In genomic region chr6:83108762-83109668, GRCm38 (mm10) we compare ENCODE assay signal across 8 mouse cellular contexts. TPM values are rescaled to one million over a fixed set of nuclear protein-coding genes. Genes with fewer than 3 reads are reported as not detected.
A peak's percentile ranks its signal among the peaks of the same experiment; 100 is the strongest.
DNase-seq lines count a peak whose midpoint lies in the region; ATAC-seq and TF ChIP-seq lines count a peak whose summit lies in the region.

Gene Mrpl53, plus strand, starts transcription at chr6:83109040.

- peak within 1 kb of the TSS; percentile 85 for H3K4me2 ChIP-seq in forebrain, embryonic 11.5 days (ENCODE audit: low read depth, low read length, severe bottlenecking)
- H3K4me2 ChIP-seq in heart, embryonic 15.5 days: peak within 1 kb of the TSS; percentile 84
- H3K4me2 ChIP-seq in liver, embryonic 14.5 days (ENCODE audit: low read depth): peak within 1 kb of the TSS; percentile 97
- peak within 1 kb of the TSS; percentile 87 for H3K4me2 ChIP-seq in stomach, embryonic 14.5 days (replicated peaks; ENCODE audit: low read depth, low read length)

- H3K36me3 ChIP-seq in C2C12 (ENCODE audit: control insufficient read depth, insufficient read depth): peaks cover 20% of the 10 kb centered on the region
- no peaks in the 10 kb centered on the region for H3K36me3 ChIP-seq in forebrain, embryonic 11.5 days (ENCODE audit: control insufficient read depth, insufficient read depth, low read length)
- peaks cover 14% of the 10 kb centered on the region; the same call in 1 of the 2 replicates for H3K36me3 ChIP-seq in heart, embryonic 15.5 days
- peaks cover 3% of the 10 kb centered on the region; the same call in 1 of the 2 replicates for H3K36me3 ChIP-seq in liver, embryonic 14.5 days (replicated peaks; ENCODE audit: control insufficient read depth, insufficient read depth, low read depth)
- peaks cover 4% of the 10 kb centered on the region; the same call in 1 of the 2 replicates for H3K36me3 ChIP-seq in stomach, embryonic 14.5 days (ENCODE audit: control insufficient read depth, insufficient read depth, low read length)

- H3K4me3 ChIP-seq in C2C12 (ENCODE audit: insufficient read depth, poor library complexity, severe bottlenecking): peak within 1 kb of the TSS; percentile 92
- H3K4me3 ChIP-seq in forebrain, embryonic 11.5 days (ENCODE audit: low read depth, low read length): peak within 1 kb of the TSS; percentile 76
- peak within 1 kb of the TSS; percentile 83 for H3K4me3 ChIP-seq in heart, embryonic 15.5 days
- H3K4me3 ChIP-seq in liver, embryonic 14.5 days (ENCODE audit: insufficient read depth in 1 of 2, low read depth in 2 of 2, low read length in 2 of 2): peak within 1 kb of the TSS; percentile 79 to 99
- H3K4me3 ChIP-seq in stomach, embryonic 14.5 days (ENCODE audit: low read depth, low read length): peak within 1 kb of the TSS; percentile 96

- DNase-seq in brain, adult 2 months (ENCODE audit: low read depth, low spot score): peak; percentile 90
- peak; percentile 87 for DNase-seq in forebrain, embryonic 11.5 days (ENCODE audit: low spot score)
- peak; percentile 87 for DNase-seq in kidney, postnatal 14 days
- DNase-seq in liver, embryonic 14.5 days (ENCODE audit: low read depth in 3 of 3, low spot score in 3 of 3): peak in 2 of 3 experiments; percentile 49 to 59
- DNase-seq in neural tube, embryonic 10.5 days (ENCODE audit: extremely low spot score, low spot score): peak; percentile 86

- ATAC-seq in forebrain, embryonic 11.5 days (replicated peaks; ENCODE audit: low FRiP score): peak; percentile 88
- ATAC-seq in heart, embryonic 15.5 days (replicated peaks; ENCODE audit: insufficient number of reproducible peaks, insufficient read depth, low FRiP score, low read depth): peak; percentile 73; the same call in 1 of the 2 replicates
- peak; percentile 80 for ATAC-seq in liver, embryonic 14.5 days (ENCODE audit: insufficient read depth)
- ATAC-seq in stomach, embryonic 14.5 days (ENCODE audit: insufficient number of reproducible peaks, insufficient read depth, low FRiP score, low read depth): peak; percentile 83

- H3K9ac ChIP-seq in forebrain, embryonic 11.5 days (ENCODE audit: low read length): peak within 1 kb of the TSS; percentile 83
- peak within 1 kb of the TSS; percentile 84 for H3K9ac ChIP-seq in heart, embryonic 15.5 days
- H3K9ac ChIP-seq in liver, embryonic 14.5 days (replicated peaks): peak within 1 kb of the TSS; percentile 97
- peak within 1 kb of the TSS; percentile 94 for H3K9ac ChIP-seq in stomach, embryonic 14.5 days (replicated peaks; ENCODE audit: low read depth, low read length)

- H3K27me3 ChIP-seq in C2C12 (ENCODE audit: control insufficient read depth, insufficient read depth, insufficient read length): no peaks in the 10 kb centered on the region
- H3K27me3 ChIP-seq in forebrain, embryonic 11.5 days (ENCODE audit: control insufficient read depth, insufficient read depth, low read length): no peaks in the 10 kb centered on the region
- no peaks in the 10 kb centered on the region for H3K27me3 ChIP-seq in heart, embryonic 15.5 days
- no peaks in the 10 kb centered on the region for H3K27me3 ChIP-seq in liver, embryonic 14.5 days (ENCODE audit: control insufficient read depth, insufficient read depth, low read length)
- H3K27me3 ChIP-seq in stomach, embryonic 14.5 days (ENCODE audit: control insufficient read depth, insufficient read depth, low read length): no peaks in the 10 kb centered on the region

- peak within 1 kb of the TSS; percentile 88 for H3ac ChIP-seq in C2C12 (ENCODE audit: control insufficient read depth, insufficient read length, low read depth)

- peaks cover 35% of the 10 kb centered on the region for H3K79me2 ChIP-seq in C2C12 (ENCODE audit: control insufficient read depth, insufficient read depth)

- H3K9me3 ChIP-seq in forebrain, embryonic 11.5 days (ENCODE audit: control insufficient read depth, low read length): no peaks in the 10 kb centered on the region
- H3K9me3 ChIP-seq in heart, embryonic 15.5 days (replicated peaks): no peaks in the 10 kb centered on the region
- no peaks in the 10 kb centered on the region for H3K9me3 ChIP-seq in liver, embryonic 14.5 days (ENCODE audit: control insufficient read depth, low read length)
- no peaks in the 10 kb centered on the region for H3K9me3 ChIP-seq in stomach, embryonic 14.5 days (ENCODE audit: control insufficient read depth, low read depth, low read length)

- no peak; the same call in 1 of the 2 replicates for TF ChIP-seq EP300 in liver, embryonic 14.5 days (IDR thresholded peaks at IDR 0.05; ENCODE audit: low read depth)

- H3K79me3 ChIP-seq in C2C12 (ENCODE audit: low read depth): peaks cover 13% of the 10 kb centered on the region

- H3K4me1 ChIP-seq in forebrain, embryonic 11.5 days (replicated peaks; ENCODE audit: control insufficient read depth, insufficient read depth, low read length): peaks cover 15% of the 10 kb centered on the region
- H3K4me1 ChIP-seq in heart, embryonic 15.5 days (replicated peaks): peaks cover 31% of the 10 kb centered on the region
- peaks cover 16 to 23% of the 10 kb centered on the region in 2 experiments for H3K4me1 ChIP-seq in liver, embryonic 14.5 days (replicated peaks; ENCODE audit: control insufficient read depth in 2 of 2, insufficient read depth in 2 of 2, low read length in 1 of 2)
- peaks cover 17% of the 10 kb centered on the region for H3K4me1 ChIP-seq in stomach, embryonic 14.5 days (ENCODE audit: control insufficient read depth, insufficient read depth, low read length)

- WGBS in forebrain, embryonic 11.5 days: under 1% methylated on average over 76 of the region's 76 CpGs
- under 1% methylated on average over 76 of the region's 76 CpGs for WGBS in heart, embryonic 15.5 days
- WGBS in liver, embryonic 14.5 days (ENCODE audit: insufficient replicate concordance): under 1% methylated on average over 76 of the region's 76 CpGs
- WGBS in stomach, embryonic 14.5 days: under 1% methylated on average over 76 of the region's 76 CpGs

- TF ChIP-seq CTCF in C2C12 (IDR thresholded peaks at IDR 0.05; ENCODE audit: control insufficient read depth, insufficient read depth, insufficient read length): no peak
- TF ChIP-seq CTCF in liver, embryonic 14.5 days (IDR thresholded peaks at IDR 0.05; ENCODE audit: low read depth): 0 out of 2 replicates have a peak, but pooled peaks have one; percentile 0

- H3K27ac ChIP-seq in forebrain, embryonic 11.5 days (ENCODE audit: low read depth, low read length): peak within 1 kb of the TSS; percentile 70
- H3K27ac ChIP-seq in heart, embryonic 15.5 days: peak within 1 kb of the TSS; percentile 86
- H3K27ac ChIP-seq in liver, embryonic 14.5 days: peak within 1 kb of the TSS; percentile 92
- peak within 1 kb of the TSS; percentile 78 for H3K27ac ChIP-seq in stomach, embryonic 14.5 days (ENCODE audit: low read length)

TF ChIP-seq in C2C12, 6 proteins besides CTCF, POLR2A, EP300 and RAD21:
- TF ChIP-seq USF1 (IDR thresholded peaks at IDR 0.05; ENCODE audit: low read depth) (no peak), MAX (IDR thresholded peaks at IDR 0.05) (peak; percentile 50)

RNA-seq across cellular contexts. Expression of gene Mrpl53, which starts in this region (rescaled TPM):
- polyA plus RNA-seq in C2C12 (2012; fragmentation: generic; extraction: Trizol): 145 TPM
- polyA plus RNA-seq in forebrain, embryonic 11.5 days (2014; fragmentation: Nextera tagmentation; extraction: Ambion mirVana): 116 and 123 TPM in 2 replicates
- 136 and 164 TPM in 2 replicates for polyA plus RNA-seq in heart, embryonic 15.5 days (2015; fragmentation: Nextera tagmentation; extraction: Ambion mirVana)
- 41.1 and 56.6 TPM in 2 replicates for polyA plus RNA-seq in liver, embryonic 14.5 days (2012; rRNA removed)
- polyA plus RNA-seq in liver, embryonic 14.5 days (2014; fragmentation: Nextera tagmentation; extraction: Ambion mirVana): 87.1 and 87.4 TPM in 2 replicates
- polyA plus RNA-seq in stomach, embryonic 14.5 days (2014; fragmentation: Nextera tagmentation; extraction: Ambion mirVana): 114 and 129 TPM in 2 replicates

Comparison
In these comparisons a context has a peak if more than half of its experiments do, and no peak if none do; other contexts are left out.
1. Peak in every context shown above with its lines: DNase-seq, ATAC-seq, H3K4me3 ChIP-seq and H3K27ac ChIP-seq.